Mouse (Mus musculus): ENCODE results near the gene Car12. TPM values are rescaled to one million over a fixed set of nuclear protein-coding genes. Genes with fewer than 3 reads are reported as not detected.

Car12 gene
- 18.6 and 19.8 TPM in 2 replicates for polyA plus RNA-seq (2015; fragmentation: Nextera tagmentation; extraction: Ambion mirVana)

- ATAC-seq (ENCODE audit: insufficient number of reproducible peaks, insufficient read depth, low FRiP score, low TSS enrichment, low read depth): 0 out of 2 replicates have a peak, but pooled peaks have one; percentile 52
- Histone ChIP-seq H3K36me3 (no peaks in the 10 kb centered on the region), H3K4me1 (peaks cover 37% of the 10 kb centered on the region), H3K4me2 (peak within 1 kb of the TSS; percentile 80), H3K4me3 (peak within 1 kb of the TSS; percentile 49), H3K9ac (peak within 1 kb of the TSS; percentile 68), H3K27ac (no peak within 1 kb of the TSS), H3K9me3 (no peaks in the 10 kb centered on the region), H3K27me3 (peaks cover 8% of the 10 kb centered on the region; the same call in 1 of the 2 replicates)
- 12% methylated on average over 29 of the region's 29 CpGs for WGBS
Measured at GRCm38 (mm10) chr9:66713135-66714021, at the start of gene Car12. Gene Car12 (plus strand): TSS chr9:66713686.

- 82% methylated on average over 3 of the region's 3 CpGs for WGBS
- H3K36me3 ChIP-seq: no peaks in the 10 kb centered on the region
Measured at GRCm38 (mm10) chr9:66663764-66664163, 49.7 kb upstream of the Car12 start.

DNA sequence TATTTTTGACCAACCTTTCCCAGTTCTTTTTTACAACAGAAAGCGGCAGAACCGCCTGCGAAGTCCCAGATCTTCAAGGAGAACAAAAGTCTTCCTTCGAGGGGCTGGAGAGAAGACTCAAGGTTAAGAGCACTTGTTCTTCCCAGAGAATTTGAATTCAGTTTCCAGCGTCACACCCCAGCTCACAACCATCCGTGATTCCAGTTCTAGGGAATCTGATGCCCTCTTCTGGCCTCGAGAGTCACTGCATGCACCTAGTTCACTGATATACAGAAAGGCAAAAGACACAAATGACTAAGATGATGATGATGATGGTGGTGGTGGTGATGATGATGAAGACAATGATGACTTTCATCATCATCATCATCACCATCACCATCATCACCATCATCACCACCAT lies 48.9 kb upstream of the Car12 start:
- Histone ChIP-seq H3K4me3 (no peak overlapping the region), H3K4me2 (no peak overlapping the region), H3K9me3 (peaks cover 7% of the 10 kb centered on the region; the same call in 1 of the 2 replicates), H3K27ac (no peak overlapping the region), H3K27me3 (no peaks in the 10 kb centered on the region; the same call in none of the 2 replicates), H3K4me1 (peaks cover 31% of the 10 kb centered on the region), H3K9ac (no peak overlapping the region), H3K36me3 (no peaks in the 10 kb centered on the region)
- WGBS: 84% methylated on average over 7 of the region's 7 CpGs
- ATAC-seq (ENCODE audit: insufficient number of reproducible peaks, insufficient read depth, low FRiP score, low TSS enrichment, low read depth): no peak

More at GRCm38 (mm10) chr9:66663764-66664163, 49.7 kb upstream of the Car12 start:
- Histone ChIP-seq H3K27me3 (peaks cover under 1% of the 10 kb centered on the region), H3K4me2 (no peak overlapping the region), H3K9ac (no peak overlapping the region), H3K27ac (no peak overlapping the region), H3K4me1 (peaks cover 31% of the 10 kb centered on the region), H3K9me3 (peaks cover 7% of the 10 kb centered on the region; the same call in 1 of the 2 replicates), H3K4me3 (no peak overlapping the region)
- no peak for ATAC-seq (ENCODE audit: insufficient number of reproducible peaks, insufficient read depth, low FRiP score, low TSS enrichment, low read depth)

DNA sequence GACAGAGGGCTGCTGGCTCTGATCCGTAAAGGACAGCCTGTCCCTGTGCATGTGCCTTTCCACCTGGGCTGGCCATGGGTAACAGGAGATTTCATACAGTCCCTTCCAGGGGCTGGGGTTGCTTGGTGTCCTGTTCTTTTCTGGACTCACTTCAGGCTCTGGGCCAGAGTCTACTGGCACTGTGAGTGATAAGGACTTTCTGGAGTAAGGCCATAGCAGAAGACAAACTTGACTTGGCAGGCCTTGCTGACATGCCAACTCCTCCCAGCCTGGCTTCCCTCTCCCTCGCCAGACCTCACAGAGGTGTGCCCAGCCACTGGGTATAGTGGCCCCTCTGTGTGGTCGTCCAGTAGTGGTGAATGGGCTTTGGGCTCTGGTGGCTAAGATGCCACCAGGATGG lies 47.3 kb upstream of the Car12 start:
- 0 out of 2 replicates have a peak overlapping the region, but pooled peaks have one; percentile 3 for H3K9ac ChIP-seq
- peaks cover 7% of the 10 kb centered on the region; the same call in 1 of the 2 replicates for H3K9me3 ChIP-seq
- no peak overlapping the region for H3K27ac ChIP-seq
- H3K4me3 ChIP-seq: no peak overlapping the region
- 83% methylated on average over 3 of the region's 3 CpGs for WGBS
- ATAC-seq (ENCODE audit: insufficient number of reproducible peaks, insufficient read depth, low FRiP score, low TSS enrichment, low read depth): no peak
- no peak overlapping the region for H3K4me2 ChIP-seq
- H3K36me3 ChIP-seq: no peaks in the 10 kb centered on the region
- H3K27me3 ChIP-seq: no peaks in the 10 kb centered on the region; the same call in none of the 2 replicates
- H3K4me1 ChIP-seq: peaks cover 29% of the 10 kb centered on the region

DNA sequence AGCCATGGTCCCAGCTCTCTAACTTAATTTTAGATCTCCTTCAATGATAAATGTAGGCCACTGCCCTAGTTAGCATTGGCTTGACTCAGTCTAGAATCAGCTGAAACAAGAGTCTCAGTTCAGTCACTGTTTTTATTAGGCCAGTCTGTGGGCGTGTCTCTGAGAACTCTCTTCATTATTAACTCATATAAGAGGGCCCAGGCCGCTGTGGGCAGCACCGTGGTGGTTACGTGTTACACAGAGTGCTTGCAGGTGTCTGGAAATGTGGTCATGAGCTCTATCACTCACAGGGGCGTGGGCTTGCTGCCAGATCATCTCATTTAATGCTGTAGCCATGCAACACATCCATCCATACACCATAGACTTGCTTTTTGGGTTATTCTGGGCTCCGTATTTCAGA lies 46.4 kb upstream of the Car12 start:
- WGBS: 73% methylated on average over 6 of the region's 6 CpGs
- no peak overlapping the region for H3K4me3 ChIP-seq
- H3K4me2 ChIP-seq: no peak overlapping the region
- H3K36me3 ChIP-seq: no peaks in the 10 kb centered on the region
- H3K27me3 ChIP-seq: no peaks in the 10 kb centered on the region
- no peak for ATAC-seq (ENCODE audit: insufficient number of reproducible peaks, insufficient read depth, low FRiP score, low TSS enrichment, low read depth)
- H3K9me3 ChIP-seq: peaks cover 7% of the 10 kb centered on the region; the same call in 1 of the 2 replicates
- H3K4me1 ChIP-seq: peaks cover 20% of the 10 kb centered on the region
- no peak overlapping the region for H3K27ac ChIP-seq
- no peak overlapping the region for H3K9ac ChIP-seq

DNA sequence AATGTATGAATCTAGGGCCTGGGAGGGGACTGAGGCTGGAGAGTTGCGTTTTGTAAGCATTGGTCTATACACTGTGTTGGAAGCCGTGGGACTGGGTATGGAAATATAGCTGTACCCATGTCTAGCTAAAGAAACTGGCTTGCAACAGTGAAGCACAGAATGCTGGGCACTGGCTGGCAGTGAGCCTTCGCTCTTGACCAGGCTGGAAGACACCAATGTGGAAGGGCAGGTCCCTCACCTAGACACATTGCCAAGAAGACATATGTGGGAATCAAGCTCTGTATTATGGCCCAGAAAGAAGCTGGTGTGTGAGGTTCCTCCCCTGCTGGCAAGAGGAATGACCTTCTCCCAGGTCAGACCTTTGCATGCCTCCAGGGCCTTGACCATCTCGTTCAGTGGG lies 45.6 kb upstream of the Car12 start:
- no peak for ATAC-seq (ENCODE audit: insufficient number of reproducible peaks, insufficient read depth, low FRiP score, low TSS enrichment, low read depth)
- H3K9ac ChIP-seq: no peak overlapping the region
- 88% methylated on average over 4 of the region's 4 CpGs for WGBS
- H3K36me3 ChIP-seq: no peaks in the 10 kb centered on the region
- H3K27ac ChIP-seq: no peak overlapping the region
- peaks cover 12% of the 10 kb centered on the region; the same call in 1 of the 2 replicates for H3K4me1 ChIP-seq
- H3K4me2 ChIP-seq: no peak overlapping the region
- no peak overlapping the region for H3K4me3 ChIP-seq
- H3K9me3 ChIP-seq: peaks cover 7% of the 10 kb centered on the region; the same call in 1 of the 2 replicates
- H3K27me3 ChIP-seq: no peaks in the 10 kb centered on the region

DNA sequence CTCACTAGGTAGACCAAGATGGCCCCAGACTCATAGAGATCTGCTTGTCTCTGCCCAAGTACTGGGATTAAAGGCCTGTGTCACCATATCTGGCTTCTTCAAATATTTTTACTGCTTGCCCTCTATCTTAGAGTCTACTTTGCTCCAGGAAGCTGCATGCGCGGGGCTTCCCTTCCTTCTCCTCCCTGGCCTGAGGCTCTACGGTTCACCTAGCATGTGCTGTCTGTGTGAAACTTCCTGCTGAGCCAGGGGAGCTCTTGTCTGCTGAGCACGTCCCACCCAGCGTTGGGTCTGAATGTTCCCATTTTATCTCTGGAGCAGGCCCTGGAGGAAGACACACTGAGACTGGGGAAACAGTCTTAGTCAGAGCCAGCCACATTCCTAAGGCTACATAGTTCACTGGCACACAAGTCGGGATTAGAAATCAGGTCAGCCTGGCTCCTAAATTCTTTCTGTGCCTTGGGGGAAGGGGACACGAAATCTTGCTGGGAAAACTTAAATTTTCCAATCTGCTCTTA lies 43.9 kb upstream of the Car12 start:
- no peak for ATAC-seq (ENCODE audit: insufficient number of reproducible peaks, insufficient read depth, low FRiP score, low TSS enrichment, low read depth)
- 23% methylated on average over 7 of the region's 7 CpGs for WGBS
- Histone ChIP-seq H3K4me2 (no peak overlapping the region), H3K36me3 (no peaks in the 10 kb centered on the region), H3K4me1 (peaks cover 7% of the 10 kb centered on the region; the same call in 1 of the 2 replicates), H3K9ac (no peak overlapping the region), H3K27ac (no peak overlapping the region), H3K27me3 (no peaks in the 10 kb centered on the region), H3K9me3 (peaks cover under 1% of the 10 kb centered on the region; the same call in 1 of the 2 replicates), H3K4me3 (no peak overlapping the region)

DNA sequence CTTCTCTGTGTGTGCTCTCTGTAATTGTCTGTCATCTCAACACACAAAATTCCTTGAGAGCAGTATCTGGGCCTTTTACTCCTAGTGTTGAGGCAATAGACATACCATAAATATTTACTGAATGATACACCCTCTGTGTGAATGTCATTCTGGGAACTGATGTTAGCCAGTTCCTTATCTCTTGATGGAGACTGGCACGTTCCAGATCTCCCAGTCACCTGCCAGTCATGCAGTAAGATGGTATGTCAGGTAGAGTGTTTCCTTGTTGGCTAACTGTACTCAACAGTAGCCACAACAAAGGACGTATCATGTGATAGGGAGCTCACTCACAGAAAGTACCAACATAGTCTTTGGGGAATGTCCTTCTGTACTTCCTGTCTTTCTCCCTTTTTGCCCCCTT lies 39.7 kb upstream of the Car12 start:
- Histone ChIP-seq H3K9me3 (0 out of 2 replicates have a peak, but pooled peaks cover 2% of the 10 kb centered on the region), H3K27me3 (no peaks in the 10 kb centered on the region), H3K27ac (no peak overlapping the region), H3K9ac (no peak overlapping the region), H3K4me1 (peaks cover 3% of the 10 kb centered on the region; the same call in 1 of the 2 replicates), H3K36me3 (no peaks in the 10 kb centered on the region), H3K4me2 (no peak overlapping the region), H3K4me3 (no peak overlapping the region)
- no peak for ATAC-seq (ENCODE audit: insufficient number of reproducible peaks, insufficient read depth, low FRiP score, low TSS enrichment, low read depth)
- WGBS: 85% methylated on average over 2 of the region's 2 CpGs

- no peak overlapping the region for H3K27ac ChIP-seq
- 46% methylated on average over 1 of the region's 1 CpGs for WGBS
- no peak for ATAC-seq (ENCODE audit: insufficient number of reproducible peaks, insufficient read depth, low FRiP score, low TSS enrichment, low read depth)
Measured at GRCm38 (mm10) chr9:66675566-66675965, 37.9 kb upstream of the Car12 start.

GRCm38 (mm10) chr9:66680102-66680501 lies 33.4 kb upstream of the Car12 start:
- H3K4me1 ChIP-seq: peaks cover 3% of the 10 kb centered on the region; the same call in 1 of the 2 replicates
- no peak overlapping the region for H3K4me3 ChIP-seq
- no peaks in the 10 kb centered on the region for H3K27me3 ChIP-seq
- H3K9ac ChIP-seq: no peak overlapping the region
- no peaks in the 10 kb centered on the region for H3K36me3 ChIP-seq
- ATAC-seq (ENCODE audit: insufficient number of reproducible peaks, insufficient read depth, low FRiP score, low TSS enrichment, low read depth): no peak
- no peak overlapping the region for H3K4me2 ChIP-seq
- WGBS: 43% methylated on average over 6 of the region's 6 CpGs
- H3K27ac ChIP-seq: no peak overlapping the region
- H3K9me3 ChIP-seq: 0 out of 2 replicates have a peak, but pooled peaks cover 2% of the 10 kb centered on the region

More at GRCm38 (mm10) chr9:66675566-66675965, 37.9 kb upstream of the Car12 start:
- Histone ChIP-seq H3K4me3 (no peak overlapping the region), H3K27me3 (no peaks in the 10 kb centered on the region), H3K4me1 (peaks cover 3% of the 10 kb centered on the region; the same call in 1 of the 2 replicates), H3K9ac (no peak overlapping the region), H3K36me3 (no peaks in the 10 kb centered on the region), H3K4me2 (no peak overlapping the region), H3K9me3 (0 out of 2 replicates have a peak, but pooled peaks cover 2% of the 10 kb centered on the region)

GRCm38 (mm10) chr9:66682822-66683221 lies 30.7 kb upstream of the Car12 start:
- H3K9me3 ChIP-seq: no peaks in the 10 kb centered on the region
- no peaks in the 10 kb centered on the region for H3K36me3 ChIP-seq
- 81% methylated on average over 3 of the region's 3 CpGs for WGBS
- H3K27ac ChIP-seq: no peak overlapping the region
- H3K27me3 ChIP-seq: no peaks in the 10 kb centered on the region
- no peak overlapping the region for H3K4me3 ChIP-seq
- no peak overlapping the region for H3K4me2 ChIP-seq
- H3K4me1 ChIP-seq: no peaks in the 10 kb centered on the region
- no peak for ATAC-seq (ENCODE audit: insufficient number of reproducible peaks, insufficient read depth, low FRiP score, low TSS enrichment, low read depth)
- no peak overlapping the region for H3K9ac ChIP-seq

Measured in embryonic facial prominence, embryonic 13.5 days (tissue).